Mouse (Mus musculus) lung, postnatal 0 days (tissue): ENCODE measurements around the gene Lap3.

ENCODE experiments used
- CTCF ChIP-seq: IDR thresholded peaks from 2 replicates; pipeline ENCODE4 v1.5.1; 2016; ENCODE audit warnings: antibody characterized with exemption, mild to moderate bottlenecking
- EP300 ChIP-seq: IDR thresholded peaks from 2 replicates; pipeline ENCODE4 v1.6.1; 2016; ENCODE audit warnings: antibody characterized with exemption, mild to moderate bottlenecking, control low read depth

- no peak for TF ChIP-seq CTCF
- no peak for TF ChIP-seq EP300
These were observed 20.3 kb downstream of the Lap3 start for GRCm38 (mm10) chr5:45513511-45513910.
